Mouse (Mus musculus) frontal cortex, postnatal 10 days (tissue): ENCODE results near the gene Art4.

Experiments
- DNase-seq, 2 experiments: peaks; one replicate each; pipeline ENCODE4 v3.0.0; 2022; ENCODE audit warnings: low spot score in 2 of 2, mixed read lengths in 1 of 2

Gene Art4

GRCm38 (mm10) chr6:136827116-136827515 is 30.4 kb downstream of the Art4 start:
- no peak for DNase-seq

- DNase-seq: no peak
These were observed 32.5 kb downstream of the Art4 start for GRCm38 (mm10) chr6:136824987-136825386.

GRCm38 (mm10) chr6:136821086-136821485 is 36.4 kb downstream of the Art4 start:
- no peak for DNase-seq

GRCm38 (mm10) chr6:136820381-136820780 is 37.2 kb downstream of the Art4 start:
- DNase-seq: no peak

- peak; percentile 66 to 72 for DNase-seq
These were observed 40.0 kb downstream of the Art4 start for GRCm38 (mm10) chr6:136817549-136817948.

GRCm38 (mm10) chr6:136816826-136817225 is 40.7 kb downstream of the Art4 start:
- no peak for DNase-seq

GRCm38 (mm10) chr6:136815381-136815780 is 42.2 kb downstream of the Art4 start:
- no peak for DNase-seq

GRCm38 (mm10) chr6:136813117-136813516 is 44.4 kb downstream of the Art4 start:
- no peak for DNase-seq

- no peak for DNase-seq
These were observed 46.3 kb downstream of the Art4 start for GRCm38 (mm10) chr6:136811196-136811595.

GRCm38 (mm10) chr6:136809673-136810072 is 47.9 kb downstream of the Art4 start:
- no peak for DNase-seq

- DNase-seq: no peak
These were observed 48.5 kb downstream of the Art4 start for GRCm38 (mm10) chr6:136809077-136809476.

GRCm38 (mm10) chr6:136808631-136809046 is 48.9 kb downstream of the Art4 start:
- DNase-seq: peak in 1 of 2 experiments; percentile 49

- peak; percentile 95 to 96 for DNase-seq
These were observed 49.5 kb downstream of the Art4 start, which contains the start of gene H2afj for GRCm38 (mm10) chr6:136808014-136808417. H2afj (plus strand) TSS chr6:136808244.

GRCm38 (mm10) chr6:136807395-136808013 is 50.0 kb downstream of the Art4 start:
- no peak for DNase-seq

GRCm38 (mm10) chr6:136806819-136807218 is 50.7 kb downstream of the Art4 start:
- DNase-seq: no peak

GRCm38 (mm10) chr6:136805409-136805775 is 52.1 kb downstream of the Art4 start:
- DNase-seq: no peak

- DNase-seq: no peak
These were observed 52.7 kb downstream of the Art4 start for GRCm38 (mm10) chr6:136804705-136805408.

- peak; percentile 86 to 94 for DNase-seq
These were observed 53.5 kb downstream of the Art4 start, which contains the start of gene Hist4h4 for GRCm38 (mm10) chr6:136803739-136804633. Hist4h4 (minus strand) TSS chr6:136804415.

- no peak for DNase-seq
These were observed 54.3 kb downstream of the Art4 start for GRCm38 (mm10) chr6:136803093-136803738.

GRCm38 (mm10) chr6:136801274-136801673 is 56.3 kb downstream of the Art4 start:
- no peak for DNase-seq

- no peak for DNase-seq
These were observed 56.8 kb downstream of the Art4 start for GRCm38 (mm10) chr6:136800710-136801109.
